Mouse (Mus musculus) liver, embryonic 14.5 days (tissue): ENCODE data around the gene Ccdc61.

Source experiments
- CTCF ChIP-seq: IDR thresholded peaks from 2 replicates; pipeline ENCODE4 v1.5.1; 2016; ENCODE audit warnings: antibody characterized with exemption, low read depth, control low read depth
- EP300 ChIP-seq: IDR thresholded peaks from 2 replicates; pipeline ENCODE4 v1.6.1; 2016; ENCODE audit warnings: antibody characterized with exemption, low read depth

DNA sequence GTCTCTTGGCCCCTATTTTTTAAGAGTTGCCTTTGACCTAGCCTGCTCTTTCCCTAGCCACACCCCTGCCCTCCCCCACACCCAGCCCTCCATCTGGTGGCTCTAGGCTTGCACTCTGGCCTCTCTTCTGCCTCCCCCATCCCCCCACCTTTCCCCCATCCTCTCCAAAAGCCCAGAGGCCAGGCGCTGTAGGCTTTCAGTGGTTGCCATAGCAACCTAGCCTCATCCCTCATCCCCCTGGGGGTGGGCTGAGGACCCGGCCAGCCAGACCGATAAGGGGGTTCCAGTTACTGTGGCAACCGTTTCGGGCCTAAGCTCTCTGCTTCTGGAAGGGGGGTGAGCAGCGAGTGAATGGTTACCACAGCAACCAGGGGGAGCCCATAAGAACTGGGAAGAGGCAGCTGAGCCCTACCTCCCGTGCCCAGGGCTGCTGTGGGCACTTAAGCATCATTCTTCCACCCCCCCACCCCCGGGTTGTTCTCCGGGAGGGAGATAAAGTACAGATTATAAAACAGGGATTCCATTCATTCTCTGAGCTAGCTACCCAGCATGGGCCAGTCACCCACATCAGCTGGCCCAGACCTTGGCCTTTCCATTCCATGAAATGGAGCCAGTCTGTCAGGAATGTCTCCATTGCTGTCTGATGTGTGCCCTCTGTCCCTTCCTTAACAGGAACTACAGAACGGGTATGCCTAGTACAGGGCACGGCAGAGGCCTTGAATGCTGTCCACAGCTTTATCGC, 39.7 kb upstream of the Ccdc61 start:
- TF ChIP-seq CTCF: no peak
- no peak for TF ChIP-seq EP300
